Mouse (Mus musculus) spleen, postnatal 36 days (tissue): ENCODE measurements around the gene Olfr523.
"Not testable (repeated sequence)": the region's sequence is repeated elsewhere in the genome, so short reads cannot be mapped to it uniquely, and the experiment has no call there.

Experiments used
- DNase-seq, 2 experiments: peaks; one replicate each; pipeline ENCODE4 v3.0.0; 2022; ENCODE audit warnings: low spot score in 2 of 2, mixed read lengths in 1 of 2

Olfr523 gene

GRCm38 (mm10) chr7:140172936-140173335 is at the start of gene Olfr523:
Gene Olfr523, plus strand, starts transcription at chr7:140173217.
- DNase-seq, result no peak

GRCm38 (mm10) chr7:140124382-140124781 is 48.6 kb upstream of the Olfr523 start:
- DNase-seq, result no peak

DNA sequence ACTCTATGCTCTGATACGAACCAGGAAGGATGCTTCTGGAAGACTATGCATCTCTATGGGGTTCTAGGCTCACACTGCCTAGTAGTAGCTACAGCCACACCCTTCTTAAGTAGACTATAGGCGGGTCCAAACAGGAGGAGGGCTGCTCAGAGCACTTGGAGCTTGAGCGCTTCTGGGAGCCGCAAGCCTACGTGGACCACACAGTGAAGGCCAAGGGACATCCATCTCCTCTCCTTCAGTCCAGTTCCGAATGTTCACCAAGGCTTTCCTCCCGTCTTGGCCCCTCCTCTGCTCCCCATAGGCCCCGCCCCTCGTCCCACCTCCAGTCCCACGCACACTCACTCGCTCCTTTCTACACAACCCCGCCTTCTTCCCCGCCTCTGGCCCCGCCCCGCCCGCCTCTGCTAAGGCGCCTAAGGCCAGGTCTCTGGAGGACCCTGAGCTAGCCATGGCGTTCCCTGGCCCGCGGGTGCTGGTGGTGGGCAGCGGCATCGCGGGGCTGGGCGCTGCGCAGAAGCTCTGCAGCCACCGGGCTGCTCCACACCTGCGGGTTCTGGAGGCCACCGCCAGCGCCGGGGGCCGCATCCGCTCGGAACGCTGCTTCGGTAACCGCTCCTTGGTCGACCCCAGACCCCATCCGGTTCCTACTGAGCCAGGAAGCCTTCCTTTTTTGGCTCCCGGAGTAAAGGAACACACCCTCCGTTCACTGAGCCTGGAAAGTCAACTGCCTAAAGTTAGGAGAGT is 47.6 kb upstream of the Olfr523 start:
- peak; percentile 91 to 94 for DNase-seq

- no peak for DNase-seq
Measured at GRCm38 (mm10) chr7:140126022-140126350, 47.0 kb upstream of the Olfr523 start.

- DNase-seq, result no peak
Measured at GRCm38 (mm10) chr7:140126934-140127333, 46.1 kb upstream of the Olfr523 start.

- no peak for DNase-seq
Measured at GRCm38 (mm10) chr7:140127911-140128310, 45.1 kb upstream of the Olfr523 start.

GRCm38 (mm10) chr7:140132184-140132583 is 40.8 kb upstream of the Olfr523 start:
- DNase-seq, result not testable (repeated sequence)

DNA sequence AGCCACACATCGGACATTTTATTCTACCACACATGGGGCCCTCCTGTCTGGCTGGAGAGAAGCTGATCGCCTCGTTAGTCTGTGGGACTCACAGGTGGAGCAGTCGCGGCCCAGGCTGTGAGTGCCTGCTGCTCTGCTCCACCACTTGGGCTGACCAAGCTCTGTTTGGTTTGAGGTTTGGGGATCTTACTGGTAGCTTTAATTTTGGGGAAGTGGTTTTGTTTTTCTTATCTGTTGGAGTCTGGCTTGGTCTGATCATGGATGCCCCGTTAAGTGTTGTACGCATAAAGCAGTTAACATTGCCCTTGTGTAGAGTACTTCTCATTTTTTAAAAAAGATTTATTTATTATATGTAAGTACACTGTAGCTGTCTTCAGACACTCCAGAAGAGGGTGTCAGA is 39.0 kb upstream of the Olfr523 start:
- not testable (repeated sequence) for DNase-seq

DNA sequence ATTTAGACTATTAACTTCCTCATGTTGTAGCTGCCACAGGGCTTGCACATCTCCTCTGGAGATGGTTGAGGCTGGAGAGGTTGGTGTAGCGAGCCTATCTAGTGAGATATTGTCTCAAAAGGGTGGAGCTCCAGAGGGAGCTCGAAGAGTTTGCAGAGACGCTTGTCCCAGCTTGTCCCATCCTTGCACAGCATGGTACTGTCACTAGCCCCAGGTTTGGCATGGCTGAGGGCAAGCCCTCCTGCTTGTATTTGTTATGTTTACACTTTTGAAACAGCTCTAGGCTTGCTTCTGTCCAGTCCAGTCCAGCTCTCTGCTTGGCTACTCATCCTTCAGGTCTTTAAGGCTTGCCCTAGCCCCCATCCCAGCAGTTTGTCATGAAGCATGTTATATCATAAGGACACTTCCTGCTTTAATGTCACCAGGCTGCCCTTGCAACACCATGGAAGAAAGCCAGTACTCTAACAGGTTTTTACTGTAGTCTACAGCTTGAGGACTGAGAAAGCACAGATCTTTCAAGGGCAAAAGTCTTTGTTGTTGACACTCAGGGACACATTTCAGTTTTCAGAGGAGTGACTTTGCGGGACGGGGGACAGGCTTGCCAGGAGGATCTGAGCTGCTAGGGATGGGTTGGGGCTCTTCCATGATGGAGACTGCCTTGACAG is 37.8 kb upstream of the Olfr523 start:
- DNase-seq, result no peak

DNA sequence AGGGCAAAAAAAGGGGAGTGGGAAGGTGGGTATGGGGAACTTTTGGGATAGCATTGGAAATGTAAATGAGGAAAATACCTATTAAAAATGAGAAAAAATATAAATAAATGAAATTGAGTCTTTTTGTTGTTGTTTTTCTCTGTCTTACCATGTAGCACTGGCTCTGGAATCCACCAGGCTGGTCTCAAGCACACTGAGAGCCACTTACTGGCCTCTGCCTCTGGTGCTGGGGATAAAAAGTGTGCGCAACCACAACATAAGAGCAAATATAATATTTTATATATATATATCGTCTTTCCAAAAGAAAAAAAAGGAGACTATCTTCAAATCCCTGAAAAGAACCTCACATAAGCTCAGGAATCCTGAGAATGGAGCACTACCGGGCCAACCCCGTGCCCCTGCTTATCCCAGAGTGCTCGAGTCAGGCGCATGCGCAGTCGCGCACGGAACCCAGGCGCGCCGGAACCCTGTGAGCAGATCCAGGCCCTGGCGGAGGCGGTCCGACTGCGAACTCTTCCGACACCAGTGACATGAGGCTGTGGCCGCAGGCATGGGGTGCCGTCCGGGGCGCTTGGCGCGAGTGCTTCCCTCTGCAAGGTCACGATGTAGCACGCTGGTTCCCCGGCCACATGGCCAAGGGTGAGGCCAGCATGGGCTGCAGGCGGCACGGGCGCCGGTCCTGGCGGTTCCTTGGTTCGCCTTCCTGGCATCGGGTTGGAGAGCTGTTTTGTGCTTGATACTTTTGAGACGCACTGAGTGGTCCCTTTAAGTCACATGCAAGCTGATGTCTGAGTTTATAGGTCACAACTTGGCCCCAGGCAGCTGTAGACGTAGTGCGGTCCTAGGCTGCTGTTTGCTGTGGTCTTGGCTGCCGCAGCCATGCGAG is 35.6 kb upstream of the Olfr523 start, which contains the start of gene Mtg1:
TSS of gene Mtg1 (plus strand) at position 430 of the 886 bp plus-strand sequence.
- peak; percentile 89 to 93 for DNase-seq

DNA sequence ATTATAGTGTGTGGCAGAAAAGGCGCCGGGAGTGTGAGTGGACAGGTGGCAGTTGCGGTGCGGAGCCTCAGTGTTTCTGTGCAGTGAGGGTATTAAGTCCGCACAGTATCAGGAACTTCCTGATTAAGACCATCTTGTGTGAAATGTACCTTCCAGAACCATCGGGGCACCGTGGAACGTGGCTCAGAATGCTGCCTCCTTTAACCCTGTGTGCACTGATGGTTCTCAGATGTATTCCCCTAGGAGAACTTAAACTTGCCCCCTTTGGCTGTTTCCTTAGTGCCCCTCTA is 35.1 kb upstream of the Olfr523 start:
- no peak for DNase-seq

GRCm38 (mm10) chr7:140141350-140141749 is 31.7 kb upstream of the Olfr523 start:
- peak; percentile 61 to 63 for DNase-seq

DNA sequence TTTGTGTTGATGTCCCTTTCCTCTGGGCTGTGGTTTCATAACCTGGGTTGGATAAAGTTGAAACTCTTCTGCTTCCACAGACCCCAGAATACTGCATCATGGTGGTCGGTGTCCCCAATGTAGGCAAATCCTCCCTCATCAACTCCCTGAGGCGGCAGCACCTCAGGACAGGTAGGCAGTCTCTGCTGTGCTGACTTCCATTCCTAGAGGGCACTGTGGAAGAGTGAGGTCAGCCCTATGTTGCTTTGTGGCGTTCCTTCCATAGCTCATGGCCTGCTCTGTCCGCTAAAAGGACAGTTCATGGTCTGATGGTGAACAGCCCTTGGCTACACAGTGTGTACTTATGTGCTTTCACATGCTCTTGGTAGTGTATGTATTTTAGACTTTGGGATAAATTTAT is 28.5 kb upstream of the Olfr523 start:
- no peak for DNase-seq

DNA sequence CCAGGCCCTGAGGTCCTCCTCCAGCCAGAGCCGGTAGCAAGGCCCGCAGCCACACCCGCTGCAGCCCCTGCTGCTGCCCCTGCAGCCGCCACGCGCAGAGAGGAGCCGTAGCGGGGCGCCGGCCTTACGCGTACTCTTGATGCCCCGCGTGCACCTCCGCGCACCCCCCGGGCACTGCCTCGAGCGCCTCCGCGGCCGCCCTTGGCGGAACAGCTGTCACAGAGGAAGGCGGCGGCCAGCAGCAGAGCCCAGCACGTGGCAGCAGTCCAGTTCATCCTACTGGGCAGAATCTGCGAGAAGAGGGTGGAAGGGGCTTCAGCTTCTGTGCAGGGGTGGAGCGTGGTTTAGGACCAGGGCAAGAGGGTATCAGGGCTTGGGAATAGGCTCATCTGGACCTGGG is 19.6 kb upstream of the Olfr523 start:
- no peak for DNase-seq

GRCm38 (mm10) chr7:140153829-140154217 is 19.2 kb upstream of the Olfr523 start:
- no peak for DNase-seq

DNA sequence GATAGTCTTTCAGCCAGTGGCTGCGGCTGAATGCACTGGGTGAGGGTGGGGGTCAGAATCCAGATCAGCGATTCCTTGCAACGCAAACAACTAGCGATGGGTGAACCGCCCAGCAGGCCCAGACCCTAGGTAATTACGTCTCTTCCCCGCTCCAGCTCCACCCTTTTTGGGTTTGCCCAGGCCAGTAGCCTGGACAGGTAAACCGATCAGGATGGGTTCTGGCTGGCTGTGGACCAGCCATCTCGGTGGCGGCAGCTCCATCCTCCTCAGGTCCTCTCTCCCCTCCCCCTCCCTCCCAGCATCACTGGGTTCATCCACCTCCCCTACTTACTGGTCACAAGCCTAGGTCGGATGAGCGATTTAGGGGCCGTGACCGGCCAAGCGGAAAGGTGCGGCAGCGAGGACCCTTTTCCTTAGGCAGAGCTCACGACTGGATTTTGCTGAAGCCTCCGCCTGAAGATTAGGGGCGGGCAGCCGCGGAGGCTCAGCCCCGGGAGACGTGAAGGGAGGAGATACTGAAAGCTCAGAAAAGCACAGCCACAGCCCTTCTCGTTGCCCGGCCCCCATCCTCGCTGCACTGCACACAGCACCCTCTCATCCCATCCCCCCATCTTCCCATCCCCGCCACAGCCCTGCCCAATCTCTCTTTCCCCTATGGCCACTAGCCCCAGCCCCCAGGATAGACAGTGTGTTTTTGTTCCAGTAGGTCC is 18.6 kb upstream of the Olfr523 start, which contains the start of gene Sprn:
TSS of gene Sprn (minus strand) at position 660 of the 710 bp plus-strand sequence.
- DNase-seq, result no peak

GRCm38 (mm10) chr7:140160363-140160762 is 12.7 kb upstream of the Olfr523 start:
- DNase-seq, result no peak

- DNase-seq, result no peak
Measured at GRCm38 (mm10) chr7:140164664-140165063, 8.4 kb upstream of the Olfr523 start, which contains the start of gene Olfr522. Gene Olfr522, minus strand, starts transcription at chr7:140164764.

DNA sequence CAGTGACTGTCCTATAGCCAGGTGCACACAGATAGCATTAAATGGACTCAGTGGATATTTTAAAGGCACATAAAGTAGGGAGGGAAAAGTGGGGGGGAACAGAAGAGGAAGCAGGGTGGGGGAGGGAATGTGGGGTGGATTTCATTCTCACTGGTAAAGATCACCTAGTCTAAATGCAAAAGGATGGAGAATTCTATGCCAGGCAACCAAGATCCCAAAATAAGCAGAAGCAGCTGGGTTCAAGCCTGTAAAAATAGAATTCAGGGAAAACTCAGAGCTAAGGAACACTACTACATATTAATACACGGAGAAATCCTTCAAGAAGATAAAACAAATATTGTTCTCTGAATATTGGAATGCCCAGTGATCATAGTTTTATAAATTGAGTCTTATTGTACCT is 5.1 kb upstream of the Olfr523 start:
- no peak for DNase-seq

GRCm38 (mm10) chr7:140169386-140169785 is 3.6 kb upstream of the Olfr523 start:
- DNase-seq, result no peak

GRCm38 (mm10) chr7:140170863-140171262 is 2.2 kb upstream of the Olfr523 start:
- no peak for DNase-seq

- DNase-seq, result no peak
Measured at GRCm38 (mm10) chr7:140179176-140179575, 6.2 kb downstream of the Olfr523 start.
